10 mouse cellular contexts compared by ENCODE assay signal in the genomic region with DNA sequence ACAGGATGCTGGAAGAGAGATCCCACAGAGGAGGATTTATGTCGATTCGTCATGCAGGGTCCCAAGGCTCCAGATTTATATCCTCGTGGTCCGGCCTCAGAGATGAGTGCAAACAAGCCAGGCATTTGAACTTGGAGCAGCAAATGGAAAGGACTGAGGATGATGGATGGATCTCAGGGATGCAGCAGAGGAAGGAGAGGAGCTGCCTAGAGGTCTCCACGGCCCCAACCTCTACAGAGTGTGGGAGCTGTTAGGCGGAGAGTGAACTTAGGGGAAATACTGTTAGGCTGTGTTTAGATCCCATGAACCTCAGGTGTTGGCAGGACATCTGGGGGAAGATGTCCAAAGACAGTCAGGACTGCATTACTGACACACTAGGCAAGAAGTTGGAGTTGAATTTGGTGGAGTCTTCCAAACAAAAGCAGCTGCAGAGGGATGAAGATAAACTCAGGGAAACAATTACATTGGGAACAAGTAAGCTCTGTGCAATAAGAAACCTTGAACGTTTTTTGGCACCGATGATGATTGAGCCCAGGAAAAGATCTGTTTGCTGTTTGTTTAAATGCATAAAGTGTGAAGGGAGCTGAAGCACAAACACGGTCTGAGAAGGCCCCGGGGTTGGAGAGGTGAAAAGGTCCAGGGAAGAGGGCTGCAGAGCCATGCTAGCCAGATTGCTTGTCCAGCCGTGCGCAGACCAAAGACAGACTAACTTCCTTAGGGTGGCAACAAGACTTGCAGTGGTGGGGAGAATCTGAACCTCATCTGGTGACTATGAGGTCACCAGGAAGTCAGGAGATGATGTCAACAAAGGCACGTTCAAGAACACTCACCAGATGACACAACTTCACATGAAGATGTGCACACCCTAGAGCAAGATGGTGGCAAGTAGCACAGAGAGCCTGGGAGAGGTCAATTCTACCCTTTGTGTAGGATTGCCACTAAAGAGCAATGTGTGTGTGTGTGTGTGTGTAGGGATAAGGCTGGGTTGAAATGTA.
DNase-seq lines count a peak whose midpoint lies in the region; ATAC-seq and TF ChIP-seq lines count a peak whose summit lies in the region.
"Had no signal": no experiment of that assay in that cellular context is flagged by ENCODE, and none has a peak within 500 bp of the region (broad histone marks: within the 10 kb centered on the region; RNA-seq: fewer than 3 reads in every experiment).

No protein-coding gene starts in this region.

- H3K4me2 ChIP-seq in forebrain, embryonic 13.5 days, result no peak overlapping the region
- no peak overlapping the region for H3K4me2 ChIP-seq in forebrain, embryonic 12.5 days
- no peak overlapping the region for H3K4me2 ChIP-seq in kidney, embryonic 15.5 days
- H3K4me2 ChIP-seq: embryonic facial prominence, embryonic 13.5 days had no signal

- no peaks in the 10 kb centered on the region for H3K27me3 ChIP-seq in forebrain, embryonic 13.5 days
- H3K27me3 ChIP-seq in forebrain, embryonic 12.5 days, result no peaks in the 10 kb centered on the region
- no peaks in the 10 kb centered on the region for H3K27me3 ChIP-seq in kidney, embryonic 15.5 days
- H3K27me3 ChIP-seq: embryonic facial prominence, embryonic 13.5 days had no signal

- H3K27ac ChIP-seq in forebrain, embryonic 13.5 days, result peak overlapping the region; percentile 58; the same call in 1 of the 2 replicates
- no peak overlapping the region for H3K27ac ChIP-seq in forebrain, embryonic 12.5 days
- peak overlapping the region; percentile 79 for H3K27ac ChIP-seq in kidney, embryonic 15.5 days
- H3K27ac ChIP-seq in bone marrow macrophage, adult 2 months (ENCODE audit: insufficient read depth, low read depth, low read length), result peak overlapping the region; percentile 45
- H3K27ac ChIP-seq: embryonic facial prominence, embryonic 13.5 days had no signal

- WGBS in forebrain, embryonic 13.5 days, result 91% methylated on average over 13 of the region's 13 CpGs
- WGBS in forebrain, embryonic 12.5 days, result 90% methylated on average over 13 of the region's 13 CpGs
- WGBS in kidney, embryonic 15.5 days, result 38% methylated on average over 13 of the region's 13 CpGs

- no peak for DNase-seq in kidney, postnatal 36 days
- DNase-seq in c-Kit-positive CD71-positive TER-119-positive erythroid progenitor cells, embryonic 14.5 days (ENCODE audit: low spot score), result no peak
- no peak for DNase-seq in cerebellum, postnatal 10 days

- H3K36me3 ChIP-seq in forebrain, embryonic 13.5 days (ENCODE audit: poor library complexity, severe bottlenecking), result no peaks in the 10 kb centered on the region
- no peaks in the 10 kb centered on the region for H3K36me3 ChIP-seq in forebrain, embryonic 12.5 days (replicated peaks)
- H3K36me3 ChIP-seq in kidney, embryonic 15.5 days, result no peaks in the 10 kb centered on the region
- H3K36me3 ChIP-seq: G1E had no signal

- no peak overlapping the region for H3K9ac ChIP-seq in forebrain, embryonic 13.5 days
- H3K9ac ChIP-seq in forebrain, embryonic 12.5 days, result no peak overlapping the region
- H3K9ac ChIP-seq in kidney, embryonic 15.5 days, result no peak overlapping the region
- H3K9ac ChIP-seq: embryonic facial prominence, embryonic 13.5 days had no signal

- TF ChIP-seq CTCF in bone marrow macrophage, adult 2 months (IDR thresholded peaks at IDR 0.05; ENCODE audit: low read depth, low read length), result no peak

- ATAC-seq in forebrain, embryonic 13.5 days, result no peak
- no peak for ATAC-seq in forebrain, embryonic 12.5 days (ENCODE audit: low FRiP score)
- peak; percentile 55 for ATAC-seq in kidney, embryonic 15.5 days (replicated peaks; ENCODE audit: low FRiP score)
- ATAC-seq in neutrophil, adult 5-6 weeks (ENCODE audit: extremely low read depth, insufficient number of reproducible peaks, low FRiP score, poor library complexity, severe bottlenecking), result peak; percentile 87

- no peaks in the 10 kb centered on the region for H3K9me3 ChIP-seq in forebrain, embryonic 13.5 days (replicated peaks)
- no peaks in the 10 kb centered on the region for H3K9me3 ChIP-seq in forebrain, embryonic 12.5 days
- H3K9me3 ChIP-seq in kidney, embryonic 15.5 days (replicated peaks), result no peaks in the 10 kb centered on the region
- H3K9me3 ChIP-seq: embryonic facial prominence, embryonic 13.5 days; G1E had no signal

- no peak for TF ChIP-seq POLR2A in bone marrow macrophage, adult 2 months (IDR thresholded peaks at IDR 0.05; ENCODE audit: borderline replicate concordance, low read depth, low read length)

- peaks cover 36% of the 10 kb centered on the region for H3K4me1 ChIP-seq in forebrain, embryonic 13.5 days
- H3K4me1 ChIP-seq in forebrain, embryonic 12.5 days, result peaks cover 11% of the 10 kb centered on the region; the same call in 1 of the 2 replicates
- peaks cover 44% of the 10 kb centered on the region for H3K4me1 ChIP-seq in kidney, embryonic 15.5 days
- H3K4me1 ChIP-seq in bone marrow macrophage, adult 2 months (ENCODE audit: control insufficient read depth, insufficient read depth, low read length), result peaks cover 41% of the 10 kb centered on the region

- no peak overlapping the region for H3K4me3 ChIP-seq in forebrain, embryonic 13.5 days
- H3K4me3 ChIP-seq in forebrain, embryonic 12.5 days (replicated peaks), result no peak overlapping the region
- no peak overlapping the region for H3K4me3 ChIP-seq in kidney, embryonic 15.5 days (replicated peaks)
- no peak overlapping the region for H3K4me3 ChIP-seq in bone marrow macrophage, adult 2 months (ENCODE audit: insufficient read depth, low read length)
- H3K4me3 ChIP-seq: embryonic facial prominence, embryonic 13.5 days had no signal

Comparison
In these comparisons a context has a peak if more than half of its experiments do, and no peak if none do; other contexts are left out.
1. ATAC-seq: peak in kidney, embryonic 15.5 days (single experiment) and neutrophil, adult 5-6 weeks (single experiment); none in forebrain, embryonic 13.5 days (single experiment) and forebrain, embryonic 12.5 days (single experiment).